Mouse (Mus musculus) liver, embryonic 12.5 days (tissue): Measurements from ENCODE around the gene Cenpc1. TPM values are rescaled to one million over a fixed set of nuclear protein-coding genes. Genes with fewer than 3 reads are reported as not detected.

Source experiments
- ATAC-seq: fragments of 200-750 bp; cut with Nextera tagmentation; 2 replicates; pipeline ENCODE4 v1.8.0; 2017; ENCODE audit warnings: moderate number of reproducible peaks, mild to moderate bottlenecking, moderate library complexity
- H3K27ac ChIP-seq: fragments of 300-500 bp; sonication (generic); 2 replicates; pipeline ENCODE4 v1.5.1; 2016; ENCODE audit warnings: mild to moderate bottlenecking
- H3K27me3 ChIP-seq: fragments of 300-500 bp; sonication (generic); replicated peaks from 2 replicates; pipeline ENCODE4 v1.6.1; 2016; ENCODE audit warnings: mild to moderate bottlenecking, moderate library complexity
- H3K36me3 ChIP-seq: fragments of 300-500 bp; sonication (generic); 2 replicates; pipeline ENCODE4 v1.6.1; 2016; ENCODE audit warnings: mild to moderate bottlenecking, moderate library complexity
- H3K4me1 ChIP-seq: fragments of 300-500 bp; sonication (generic); 2 replicates; pipeline ENCODE4 v1.6.1; 2016
- H3K4me2 ChIP-seq: fragments of 300-500 bp; sonication (generic); 2 replicates; pipeline ENCODE4 v1.6.1; 2016; ENCODE audit warnings: mild to moderate bottlenecking, moderate library complexity
- H3K4me3 ChIP-seq: fragments of 300-500 bp; sonication (generic); 2 replicates; pipeline ENCODE4 v1.5.1; 2016; ENCODE audit warnings: mild to moderate bottlenecking, moderate library complexity
- H3K9ac ChIP-seq: fragments of 300-500 bp; sonication (generic); 2 replicates; pipeline ENCODE4 v1.6.1; 2016; ENCODE audit warnings: mild to moderate bottlenecking, moderate library complexity
- H3K9me3 ChIP-seq: fragments of 300-500 bp; sonication (generic); replicated peaks from 2 replicates; pipeline ENCODE4 v1.6.1; 2016; ENCODE audit warnings: mild to moderate bottlenecking, moderate library complexity
- whole genome bisulfite sequencing: fragments of 180-500 bp; shearing (Covaris S2); methylation state at CpG from one replicate; pipeline ENCODE4 v1.1.7; 2016; ENCODE audit not compliant: insufficient replicate concordance; 5-methylcytosine and 5-hydroxymethylcytosine counted together
- polyA plus RNA-seq: library from polyadenylated mRNA; unstranded; fragments of >200 nt; fragmentation: Nextera tagmentation; extraction: Ambion mirVana; gene quantifications from 2 replicates; pipeline ENCODE4 v1.2.1, GENCODE M21; 2016

Gene Cenpc1
- polyA plus RNA-seq, 1 experiment from 2014 or later, result 21.8 TPM

DNA sequence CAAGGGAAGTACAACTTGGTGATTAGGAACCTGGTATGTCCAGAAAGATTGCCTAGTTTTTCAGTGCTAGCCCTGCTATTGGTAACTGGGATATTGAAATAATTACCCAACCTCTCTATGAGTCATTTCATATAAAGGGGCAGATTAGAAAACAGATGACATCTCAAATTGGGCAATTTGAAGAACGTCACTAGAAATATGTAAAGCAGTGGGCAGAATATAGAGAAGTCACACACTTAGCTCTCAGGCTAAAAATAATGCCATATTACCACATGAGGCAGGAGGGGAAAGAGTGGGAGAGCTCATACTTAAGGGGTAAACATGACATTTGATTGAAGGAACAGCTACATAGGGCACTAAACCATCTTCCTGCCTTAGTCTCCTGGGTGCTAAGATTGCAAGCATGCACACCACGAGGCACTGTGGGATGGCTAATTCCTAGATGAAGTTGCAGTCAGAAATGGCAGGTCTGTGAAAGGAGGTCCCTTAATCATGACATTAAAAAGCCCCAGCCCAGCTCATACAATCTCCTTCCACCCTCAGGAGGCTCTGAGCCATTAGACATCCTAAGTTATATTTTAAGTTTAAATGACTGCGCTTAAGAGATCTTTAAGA is 13.4 kb upstream of the Cenpc1 start:
- 56% methylated on average over 3 of the region's 3 CpGs for WGBS

DNA sequence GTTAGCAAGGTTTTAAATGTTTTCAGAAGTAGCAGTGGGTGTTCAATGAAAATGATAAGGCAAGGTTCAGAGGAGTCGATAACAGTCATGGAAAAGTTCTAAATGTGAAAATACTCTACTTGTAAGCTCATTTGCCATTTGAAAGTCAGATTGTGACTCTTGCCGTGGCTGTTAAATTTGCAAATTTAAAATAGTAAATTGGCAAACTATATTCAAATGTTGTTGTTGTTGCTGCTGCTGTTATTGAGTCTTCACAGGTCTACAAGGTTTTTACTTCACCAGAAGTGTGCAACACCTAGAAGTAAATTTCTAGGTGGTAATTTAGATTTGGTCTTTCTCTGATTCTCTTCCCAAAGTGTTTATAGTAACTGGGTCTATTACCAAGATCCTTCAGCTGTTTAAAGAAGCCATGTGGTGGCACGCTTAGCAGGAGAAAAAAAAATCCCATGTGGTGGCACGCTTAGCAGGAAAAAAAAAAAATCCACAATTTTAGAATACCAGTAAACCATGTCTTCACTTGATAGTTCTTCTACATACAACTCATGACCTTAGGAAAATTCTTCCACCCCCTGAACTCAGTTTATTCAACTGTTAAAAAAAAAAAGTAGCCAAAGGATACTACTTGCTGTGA is 7.5 kb upstream of the Cenpc1 start:
- WGBS, result 63% methylated on average over 4 of the region's 4 CpGs
- Histone ChIP-seq H3K36me3 (no peaks in the 10 kb centered on the region), H3K9me3 (no peaks in the 10 kb centered on the region), H3K4me3 (no peak overlapping the region), H3K27me3 (no peaks in the 10 kb centered on the region), H3K4me1 (peaks cover 9% of the 10 kb centered on the region), H3K27ac (no peak overlapping the region), H3K9ac (no peak overlapping the region), H3K4me2 (no peak overlapping the region)
- no peak for ATAC-seq

More for the DNA sequence above, 13.4 kb upstream of the Cenpc1 start:
- no peaks in the 10 kb centered on the region for H3K36me3 ChIP-seq
- H3K4me1 ChIP-seq, result no peaks in the 10 kb centered on the region
- no peak overlapping the region for H3K4me3 ChIP-seq
- H3K27me3 ChIP-seq, result no peaks in the 10 kb centered on the region
- H3K4me2 ChIP-seq, result no peak overlapping the region
- H3K27ac ChIP-seq, result no peak overlapping the region
- H3K9me3 ChIP-seq, result no peaks in the 10 kb centered on the region
- no peak for ATAC-seq
- no peak overlapping the region for H3K9ac ChIP-seq

DNA sequence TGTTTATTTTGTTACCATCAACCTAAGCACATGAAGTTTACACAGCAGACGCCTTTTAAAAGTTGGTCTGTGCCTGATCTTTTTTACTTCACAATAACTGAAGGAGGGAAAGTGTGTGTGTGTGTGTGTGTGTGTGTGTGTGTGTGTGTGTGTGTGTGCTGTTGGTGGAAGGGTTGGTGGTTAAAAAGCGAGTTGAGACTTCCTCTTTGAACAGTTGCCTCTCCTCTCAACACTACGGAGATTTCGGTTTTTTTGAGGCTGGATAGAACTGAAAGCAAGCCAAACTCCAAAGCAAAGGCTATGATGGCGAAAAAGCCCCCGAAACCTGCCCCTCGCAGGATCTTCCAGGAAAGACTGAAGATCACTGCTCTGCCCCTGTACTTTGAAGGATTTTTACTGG is 6.2 kb upstream of the Cenpc1 start, which contains the start of gene Stap1:
TSS of gene Stap1 (plus strand) at position 209 of the 400 bp plus-strand sequence.
- no peak within 1 kb of the TSS for H3K27ac ChIP-seq
- no peak for ATAC-seq

DNA sequence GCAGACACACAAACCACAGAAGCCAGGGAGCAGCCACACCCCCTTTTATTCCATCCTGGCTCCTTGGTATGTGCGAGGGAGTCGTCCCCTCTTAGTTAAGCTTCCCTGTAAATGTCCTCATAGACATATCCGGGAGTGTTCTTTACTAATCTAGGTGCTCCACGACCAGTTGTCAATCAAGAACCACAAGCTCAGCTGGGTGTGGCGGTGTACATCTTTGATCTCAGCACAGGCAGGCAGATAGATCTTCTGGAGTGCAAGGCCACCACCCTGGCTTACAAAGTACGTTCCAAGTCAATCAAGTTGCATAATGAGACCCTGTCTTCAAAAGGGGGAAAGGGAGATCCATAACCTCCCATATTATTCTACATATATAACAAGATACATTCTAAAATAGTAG is 3.7 kb upstream of the Cenpc1 start:
- H3K9me3 ChIP-seq, result no peaks in the 10 kb centered on the region
- H3K9ac ChIP-seq, result no peak overlapping the region
- no peaks in the 10 kb centered on the region for H3K36me3 ChIP-seq
- no peak for ATAC-seq
- peaks cover 27% of the 10 kb centered on the region for H3K4me1 ChIP-seq
- H3K27ac ChIP-seq, result no peak overlapping the region
- no peak overlapping the region for H3K4me3 ChIP-seq
- H3K27me3 ChIP-seq, result no peaks in the 10 kb centered on the region
- WGBS, result 42% methylated on average over 6 of the region's 6 CpGs
- H3K4me2 ChIP-seq, result no peak overlapping the region

More for the DNA sequence above, 6.2 kb upstream of the Cenpc1 start, which contains the start of gene Stap1:
- H3K4me2 ChIP-seq, result peak within 1 kb of the TSS; percentile 33; the same call in 1 of the 2 replicates
- 32% methylated on average over 7 of the region's 7 CpGs for WGBS
- no peaks in the 10 kb centered on the region for H3K9me3 ChIP-seq
- no peaks in the 10 kb centered on the region for H3K36me3 ChIP-seq
- H3K27me3 ChIP-seq, result no peaks in the 10 kb centered on the region
- H3K4me3 ChIP-seq, result no peak within 1 kb of the TSS
- H3K4me1 ChIP-seq, result peaks cover 19% of the 10 kb centered on the region
- H3K9ac ChIP-seq, result no peak within 1 kb of the TSS

DNA sequence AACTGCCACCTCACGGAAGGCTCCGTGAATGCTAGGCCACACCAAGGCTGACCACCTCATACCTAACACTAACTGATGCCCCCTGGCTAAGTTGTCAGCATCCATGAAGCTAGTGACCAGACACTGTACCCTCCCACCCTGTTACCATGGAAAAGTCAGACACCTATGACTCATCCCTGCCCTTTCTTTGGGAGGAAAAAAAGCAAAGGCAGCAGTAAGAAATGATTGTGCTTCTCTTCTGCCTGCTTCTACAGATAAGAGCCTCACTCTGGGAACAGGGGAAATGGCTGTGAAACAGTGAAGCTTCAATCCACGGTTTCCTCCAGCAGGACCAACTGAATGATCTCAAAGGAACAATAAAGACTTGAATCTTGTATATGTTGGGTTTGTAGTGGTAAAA is 3.1 kb upstream of the Cenpc1 start:
- 29% methylated on average over 3 of the region's 3 CpGs for WGBS
- Histone ChIP-seq H3K36me3 (no peaks in the 10 kb centered on the region), H3K27me3 (no peaks in the 10 kb centered on the region), H3K4me1 (peaks cover 33% of the 10 kb centered on the region), H3K4me3 (no peak overlapping the region), H3K27ac (no peak overlapping the region), H3K4me2 (no peak overlapping the region), H3K9me3 (no peaks in the 10 kb centered on the region), H3K9ac (no peak overlapping the region)
- no peak for ATAC-seq

DNA sequence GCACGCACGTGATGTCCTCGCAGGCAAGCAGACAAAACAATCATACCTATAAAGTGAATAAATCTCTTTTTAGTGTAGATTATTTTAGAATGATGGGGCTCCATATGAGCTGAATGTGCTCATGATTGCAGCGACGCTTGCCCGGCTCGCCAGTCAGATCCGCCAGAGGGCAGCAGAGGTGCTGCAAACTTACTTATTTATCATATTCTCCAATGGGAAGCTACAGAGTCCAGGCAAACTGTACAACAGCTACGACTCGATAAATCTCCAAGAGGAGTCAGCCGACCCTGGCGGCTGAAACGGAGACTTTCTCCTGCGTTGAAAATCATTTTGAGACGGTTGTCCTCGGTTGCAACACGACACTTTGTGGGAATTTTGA is 1.2 kb upstream of the Cenpc1 start:
- WGBS, result under 1% methylated on average over 17 of the region's 17 CpGs
- H3K27me3 ChIP-seq, result no peaks in the 10 kb centered on the region
- peak overlapping the region; percentile 85 for H3K4me2 ChIP-seq
- ATAC-seq, result peak; percentile 27
- H3K36me3 ChIP-seq, result no peaks in the 10 kb centered on the region
- peak overlapping the region; percentile 60 for H3K9ac ChIP-seq
- H3K4me3 ChIP-seq, result peak overlapping the region; percentile 74
- H3K9me3 ChIP-seq, result no peaks in the 10 kb centered on the region
- H3K4me1 ChIP-seq, result peaks cover 41% of the 10 kb centered on the region
- H3K27ac ChIP-seq, result peak overlapping the region; percentile 76; the same call in 1 of the 2 replicates

DNA sequence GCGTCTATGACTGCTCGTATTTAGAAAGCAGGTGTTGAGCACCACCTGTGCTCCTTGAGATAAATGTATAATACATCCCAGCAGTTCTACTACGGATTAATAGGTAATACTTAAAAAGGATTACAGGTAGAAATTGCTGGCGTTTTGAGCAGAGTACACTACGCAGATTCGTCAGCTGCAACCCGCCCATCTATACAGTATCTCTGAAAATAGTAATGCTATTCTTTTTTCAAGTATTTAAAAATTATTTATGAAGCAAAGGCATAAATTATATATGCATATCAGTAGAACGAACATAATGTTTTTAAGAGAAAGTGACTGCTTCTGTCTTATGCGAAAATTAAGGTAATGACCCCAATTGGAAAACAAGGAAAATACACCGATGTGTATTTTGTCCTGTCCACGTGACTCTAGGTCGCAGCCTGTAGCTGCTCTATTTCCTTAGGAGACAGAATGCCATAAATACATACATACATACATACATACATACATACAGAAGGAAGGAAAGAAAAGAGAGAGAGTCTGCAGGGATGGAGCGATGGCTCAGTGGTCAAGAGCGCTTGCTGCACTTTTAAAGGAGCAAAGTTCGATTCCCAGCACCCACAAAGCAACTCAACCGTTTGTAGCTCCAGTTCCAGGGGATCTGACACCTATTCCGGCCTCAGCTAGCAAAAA is 630 bp upstream of the Cenpc1 start:
- Histone ChIP-seq H3K4me3 (peak overlapping the region; percentile 74), H3K9me3 (no peaks in the 10 kb centered on the region), H3K9ac (peak overlapping the region; percentile 60), H3K36me3 (no peaks in the 10 kb centered on the region), H3K4me1 (peaks cover 41% of the 10 kb centered on the region), H3K27ac (peak overlapping the region; percentile 76), H3K27me3 (no peaks in the 10 kb centered on the region), H3K4me2 (peak overlapping the region; percentile 85)
- under 1% methylated on average over 17 of the region's 17 CpGs for WGBS
- ATAC-seq, result peak; percentile 52

DNA sequence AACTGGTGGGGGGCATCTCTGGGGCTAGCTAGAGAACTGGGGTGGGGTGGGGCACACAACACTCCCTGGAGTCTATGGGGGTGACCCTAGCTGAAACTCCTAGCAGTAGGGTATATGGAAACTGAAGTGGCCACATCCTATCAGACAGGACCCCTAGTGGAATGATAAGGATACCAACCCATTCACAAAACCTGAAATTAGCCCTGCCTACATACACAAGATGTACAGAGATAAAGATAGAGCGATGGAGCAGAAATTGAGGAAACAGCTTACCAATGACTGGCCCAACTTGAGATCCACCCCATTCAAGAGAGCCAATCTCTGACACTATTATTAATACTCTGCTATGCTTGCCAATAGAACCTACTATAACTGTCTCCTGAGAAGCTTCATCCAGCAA is 1.9 kb downstream of the Cenpc1 start:
- Histone ChIP-seq H3K4me2 (peak overlapping the region; percentile 73), H3K9me3 (no peaks in the 10 kb centered on the region), H3K27me3 (no peaks in the 10 kb centered on the region), H3K9ac (peak overlapping the region; percentile 78), H3K27ac (no peak overlapping the region), H3K36me3 (peaks cover 8% of the 10 kb centered on the region; the same call in 1 of the 2 replicates), H3K4me1 (peaks cover 34% of the 10 kb centered on the region), H3K4me3 (peak overlapping the region; percentile 74)
- ATAC-seq, result no peak
- WGBS, result 40% methylated on average over 1 of the region's 1 CpGs

DNA sequence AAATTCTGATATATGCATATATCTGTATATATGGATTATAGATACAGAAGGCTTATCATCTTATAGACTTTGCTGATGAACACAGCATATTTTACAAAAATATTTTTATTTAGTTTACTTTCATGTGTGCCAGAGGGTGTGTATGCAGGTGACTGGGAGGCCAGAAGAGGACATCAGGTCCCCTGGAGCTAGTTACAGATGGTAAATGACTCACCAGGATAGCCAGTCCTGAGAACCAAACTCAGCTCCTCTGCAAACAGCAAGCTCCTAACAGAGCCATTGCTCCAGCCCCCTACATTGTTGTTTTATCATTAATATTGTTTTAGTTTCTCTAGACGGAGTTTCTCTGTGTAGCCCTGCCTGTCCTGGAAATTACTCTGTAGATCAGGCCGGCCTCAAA is 35.6 kb downstream of the Cenpc1 start:
- peaks cover 66% of the 10 kb centered on the region for H3K36me3 ChIP-seq
- no peak overlapping the region for H3K4me3 ChIP-seq
- H3K9ac ChIP-seq, result no peak overlapping the region
- no peak overlapping the region for H3K27ac ChIP-seq
- WGBS, result 76% methylated on average over 2 of the region's 2 CpGs
- ATAC-seq, result no peak
- H3K4me2 ChIP-seq, result no peak overlapping the region
- H3K4me1 ChIP-seq, result no peaks in the 10 kb centered on the region
- H3K27me3 ChIP-seq, result no peaks in the 10 kb centered on the region
- no peaks in the 10 kb centered on the region for H3K9me3 ChIP-seq

DNA sequence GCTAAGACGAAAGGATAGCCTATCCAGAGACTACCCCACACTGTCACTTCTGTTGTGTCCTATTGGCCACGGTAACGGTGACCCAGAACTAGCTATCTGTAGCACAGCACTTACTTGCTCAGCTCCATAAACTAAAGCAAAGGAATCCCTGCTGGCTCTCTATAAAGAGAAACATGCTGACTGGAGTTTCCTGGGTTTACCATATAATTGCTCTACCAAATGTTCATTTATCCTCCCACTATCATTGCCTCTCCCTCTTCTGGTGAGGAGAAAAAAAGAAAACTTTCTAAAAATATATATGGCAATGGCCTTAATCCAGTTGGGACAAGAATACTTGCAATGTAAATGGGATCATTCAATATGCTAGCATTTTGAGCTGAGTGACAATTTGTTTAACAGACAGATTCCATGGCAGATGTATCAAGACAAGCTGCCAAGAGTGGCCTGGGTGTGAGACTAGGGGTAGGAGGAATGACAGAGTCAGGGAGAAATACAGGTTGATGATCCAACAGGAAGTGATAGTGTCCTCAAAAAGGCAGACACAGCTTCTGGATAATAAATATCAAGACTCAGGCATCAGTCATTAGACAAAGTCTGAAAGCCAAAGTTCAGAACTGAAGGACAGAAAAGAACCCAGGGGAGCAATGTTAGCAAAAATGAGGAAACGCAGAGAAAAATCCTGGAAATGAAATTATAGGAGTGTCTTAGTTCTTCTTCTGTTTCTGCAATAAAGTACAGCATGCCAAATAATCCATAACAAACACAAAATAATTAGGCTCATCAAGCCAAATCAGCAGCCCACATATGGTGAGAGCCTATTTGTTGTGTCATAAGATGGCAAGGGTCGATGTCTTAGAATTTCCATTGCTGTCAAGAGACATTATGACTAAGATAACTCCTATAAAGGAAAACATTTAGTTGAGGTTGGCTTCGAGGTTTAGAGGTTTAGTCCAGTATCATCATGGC is 68.6 kb downstream of the Cenpc1 start:
- Histone ChIP-seq H3K4me1 (no peaks in the 10 kb centered on the region), H3K27me3 (no peaks in the 10 kb centered on the region), H3K36me3 (no peaks in the 10 kb centered on the region), H3K9ac (no peak overlapping the region), H3K9me3 (no peaks in the 10 kb centered on the region), H3K27ac (no peak overlapping the region), H3K4me2 (no peak overlapping the region), H3K4me3 (no peak overlapping the region)
- no peak for ATAC-seq
- WGBS, result 70% methylated on average over 6 of the region's 6 CpGs

DNA sequence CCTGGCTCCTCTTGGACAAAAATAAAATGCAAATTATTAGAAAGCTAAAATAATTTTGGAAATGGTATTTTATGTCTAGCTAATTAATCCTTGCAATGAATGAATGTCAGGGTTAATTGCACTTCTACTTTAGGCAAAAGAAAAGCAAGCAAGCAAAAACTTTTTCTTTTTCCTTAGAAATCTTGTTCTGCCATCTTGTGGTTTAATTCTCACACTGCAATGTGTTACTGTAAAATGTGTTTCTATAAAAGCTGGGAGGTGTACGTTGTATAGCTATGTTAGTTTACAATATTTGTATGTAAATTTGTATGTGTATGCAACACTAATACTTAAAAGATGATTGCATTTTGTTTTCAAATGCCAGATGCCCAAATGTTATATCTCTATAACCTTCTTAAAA is 70.8 kb downstream of the Cenpc1 start:
- H3K9ac ChIP-seq, result no peak overlapping the region
- no peak for ATAC-seq
- no peaks in the 10 kb centered on the region for H3K27me3 ChIP-seq
- no peak overlapping the region for H3K4me2 ChIP-seq
- WGBS, result 56% methylated on average over 1 of the region's 1 CpGs
- H3K27ac ChIP-seq, result no peak overlapping the region
- no peaks in the 10 kb centered on the region for H3K36me3 ChIP-seq
- H3K4me3 ChIP-seq, result no peak overlapping the region
- no peaks in the 10 kb centered on the region for H3K9me3 ChIP-seq
- H3K4me1 ChIP-seq, result no peaks in the 10 kb centered on the region
